Mouse (Mus musculus): ENCODE measurements around the gene Cdh5. TPM values are rescaled to one million over a fixed set of nuclear protein-coding genes. Genes with fewer than 3 reads are reported as not detected.
"Not testable (repeated sequence)": the region's sequence is repeated elsewhere in the genome, so short reads cannot be mapped to it uniquely, and the experiment has no call there.

The Cdh5 gene
- polyA plus RNA-seq, 1 experiment from 2014 or later = 8.7 TPM

GRCm38 (mm10) chr8:104075079-104075478 lies 26.3 kb upstream of the Cdh5 start:
- WGBS = 88% methylated on average over 6 of the region's 6 CpGs
- no peak overlapping the region for H3K4me2 ChIP-seq (replicated peaks; ENCODE audit: low read depth)
- H3K36me3 ChIP-seq (ENCODE audit: control insufficient read depth, insufficient read depth, low read length) = no peaks in the 10 kb centered on the region
- no peak for DNase-seq (ENCODE audit: low spot score)
- H3K27me3 ChIP-seq (ENCODE audit: control insufficient read depth, insufficient read depth, low read length) = no peaks in the 10 kb centered on the region
- no peak for ATAC-seq (ENCODE audit: low FRiP score, low TSS enrichment)
- no peaks in the 10 kb centered on the region for H3K9me3 ChIP-seq (ENCODE audit: control insufficient read depth, low read length)
- no peaks in the 10 kb centered on the region for H3K4me1 ChIP-seq (replicated peaks; ENCODE audit: control insufficient read depth, insufficient read depth)
- H3K4me3 ChIP-seq (ENCODE audit: low read depth, low read length) = no peak overlapping the region
- H3K9ac ChIP-seq (ENCODE audit: low read length) = no peak overlapping the region
- TF ChIP-seq EP300 (optimal IDR thresholded peaks at IDR 0.05) (no peak), CTCF (IDR thresholded peaks at IDR 0.05; ENCODE audit: low read depth) (no peak)
- no peak overlapping the region for H3K27ac ChIP-seq (replicated peaks)

DNA sequence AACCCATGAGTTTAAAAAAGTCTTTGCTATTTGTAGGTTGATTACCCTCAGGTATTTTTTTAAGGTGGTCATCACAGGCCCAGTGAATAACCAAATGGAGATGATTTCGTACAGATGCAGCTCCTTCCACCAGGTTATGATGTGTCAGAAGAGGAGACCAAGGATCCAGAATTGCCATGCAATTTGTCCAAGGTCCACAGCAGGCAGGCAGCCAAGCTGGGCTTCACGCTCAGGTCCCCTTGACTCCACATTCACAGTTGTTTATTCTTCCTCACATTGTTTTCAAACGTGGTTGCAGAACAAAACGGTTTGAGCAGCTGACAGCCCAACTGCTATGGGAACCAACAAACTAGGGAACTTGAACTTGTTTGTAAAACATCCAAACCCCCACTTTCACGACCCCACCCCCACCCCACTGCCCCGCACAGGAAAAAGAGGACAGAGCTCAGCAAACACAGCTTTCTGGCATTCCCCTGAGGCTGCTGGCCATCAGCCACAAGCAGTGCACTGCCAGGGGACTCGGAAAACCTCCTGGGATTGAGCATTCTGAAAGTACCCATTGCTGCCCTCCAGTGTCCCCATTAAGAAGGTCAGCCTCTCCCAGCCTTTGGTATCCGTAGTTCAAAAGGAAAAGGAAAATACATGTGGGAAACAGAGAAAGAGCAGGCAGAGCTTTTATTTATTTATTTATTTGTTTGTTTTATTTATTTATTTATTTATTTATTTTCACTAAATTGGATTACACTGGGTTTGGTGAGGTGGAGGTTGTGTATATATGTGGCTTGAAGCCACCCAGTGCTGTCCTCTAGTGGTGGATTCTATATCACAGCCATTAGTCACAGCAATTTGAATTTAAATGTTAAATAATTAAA lies 24.6 kb upstream of the Cdh5 start:
- ATAC-seq (ENCODE audit: low FRiP score, low TSS enrichment) (peak; percentile 45; the same call in 1 of the 2 replicates), DNase-seq (ENCODE audit: low spot score) (peak; percentile 41)
- Histone ChIP-seq H3K4me1 (replicated peaks; ENCODE audit: control insufficient read depth, insufficient read depth) (no peaks in the 10 kb centered on the region), H3K4me2 (replicated peaks; ENCODE audit: low read depth) (peak overlapping the region; percentile 25; the same call in 1 of the 2 replicates), H3K27ac (replicated peaks) (no peak overlapping the region), H3K4me3 (ENCODE audit: low read depth, low read length) (no peak overlapping the region), H3K36me3 (ENCODE audit: control insufficient read depth, insufficient read depth, low read length) (no peaks in the 10 kb centered on the region), H3K9me3 (ENCODE audit: control insufficient read depth, low read length) (no peaks in the 10 kb centered on the region), H3K27me3 (ENCODE audit: control insufficient read depth, insufficient read depth, low read length) (no peaks in the 10 kb centered on the region), H3K9ac (ENCODE audit: low read length) (no peak overlapping the region)
- peak; percentile 73 for TF ChIP-seq CTCF (IDR thresholded peaks at IDR 0.05; ENCODE audit: low read depth)
- no peak for TF ChIP-seq EP300 (optimal IDR thresholded peaks at IDR 0.05)
- WGBS = 17% methylated on average over 8 of the region's 8 CpGs

DNA sequence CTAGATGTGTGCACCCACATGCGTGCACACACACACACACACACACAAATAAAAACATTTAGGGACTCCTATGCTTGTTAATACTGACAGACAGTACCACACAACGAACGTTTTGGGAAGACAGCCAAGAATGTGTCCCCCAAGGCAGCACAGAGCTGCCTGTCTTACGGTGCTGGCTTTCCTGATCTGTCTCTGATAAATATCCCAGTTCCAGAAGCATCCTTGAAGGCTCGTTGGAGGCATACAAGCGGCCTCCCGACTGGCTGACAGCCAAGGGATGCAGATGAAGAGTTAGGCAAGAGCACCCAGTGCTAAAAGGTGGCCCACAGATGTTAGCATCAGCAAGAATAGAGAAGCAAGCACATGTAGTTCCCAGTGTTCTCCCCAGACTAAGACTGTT lies 23.3 kb upstream of the Cdh5 start:
- no peak overlapping the region for H3K9ac ChIP-seq (ENCODE audit: low read length)
- WGBS = 33% methylated on average over 7 of the region's 7 CpGs

GRCm38 (mm10) chr8:104085281-104085680 lies 16.1 kb upstream of the Cdh5 start:
- no peak overlapping the region for H3K9ac ChIP-seq (ENCODE audit: low read length)
- no peaks in the 10 kb centered on the region for H3K4me1 ChIP-seq (replicated peaks; ENCODE audit: control insufficient read depth, insufficient read depth)
- H3K27me3 ChIP-seq (ENCODE audit: control insufficient read depth, insufficient read depth, low read length) = no peaks in the 10 kb centered on the region
- TF ChIP-seq EP300 (optimal IDR thresholded peaks at IDR 0.05) (no peak), CTCF (IDR thresholded peaks at IDR 0.05; ENCODE audit: low read depth) (peak; percentile 26; the same call in 1 of the 2 replicates)
- ATAC-seq (ENCODE audit: low FRiP score, low TSS enrichment) (no peak), DNase-seq (ENCODE audit: low spot score) (no peak)
- no peak overlapping the region for H3K4me3 ChIP-seq (ENCODE audit: low read depth, low read length)
- H3K9me3 ChIP-seq (ENCODE audit: control insufficient read depth, low read length) = no peaks in the 10 kb centered on the region
- no peak overlapping the region for H3K27ac ChIP-seq (replicated peaks)
- no peak overlapping the region for H3K4me2 ChIP-seq (replicated peaks; ENCODE audit: low read depth)
- no peaks in the 10 kb centered on the region for H3K36me3 ChIP-seq (ENCODE audit: control insufficient read depth, insufficient read depth, low read length)
- WGBS = 75% methylated on average over 10 of the region's 10 CpGs

More for the DNA sequence above, 23.3 kb upstream of the Cdh5 start:
- no peak overlapping the region for H3K4me2 ChIP-seq (replicated peaks; ENCODE audit: low read depth)
- H3K36me3 ChIP-seq (ENCODE audit: control insufficient read depth, insufficient read depth, low read length) = no peaks in the 10 kb centered on the region
- no peak overlapping the region for H3K27ac ChIP-seq (replicated peaks)
- no peak for TF ChIP-seq CTCF (IDR thresholded peaks at IDR 0.05; ENCODE audit: low read depth)
- no peak for TF ChIP-seq EP300 (optimal IDR thresholded peaks at IDR 0.05)
- ATAC-seq (ENCODE audit: low FRiP score, low TSS enrichment) (no peak), DNase-seq (ENCODE audit: low spot score) (no peak)
- no peaks in the 10 kb centered on the region for H3K9me3 ChIP-seq (ENCODE audit: control insufficient read depth, low read length)
- H3K4me1 ChIP-seq (replicated peaks; ENCODE audit: control insufficient read depth, insufficient read depth) = no peaks in the 10 kb centered on the region
- H3K27me3 ChIP-seq (ENCODE audit: control insufficient read depth, insufficient read depth, low read length) = no peaks in the 10 kb centered on the region
- no peak overlapping the region for H3K4me3 ChIP-seq (ENCODE audit: low read depth, low read length)

DNA sequence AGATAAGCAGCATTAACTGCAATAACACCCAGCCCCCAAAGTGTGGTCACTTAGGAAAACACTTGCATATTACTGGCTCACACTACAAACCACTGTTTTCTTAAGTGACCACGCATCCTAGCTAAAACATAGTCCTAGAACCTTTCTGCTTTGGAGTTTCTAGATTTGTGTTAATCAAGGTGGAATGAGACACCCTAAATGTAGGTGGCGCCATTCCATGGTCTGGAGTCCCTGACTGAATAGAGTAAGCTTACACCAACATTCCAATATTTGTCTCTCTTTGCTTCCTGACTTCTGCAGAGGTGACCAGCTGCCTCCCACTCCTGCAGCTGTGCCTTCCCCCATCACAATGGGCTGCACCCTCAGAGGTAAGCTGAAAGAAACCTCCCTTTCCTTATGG lies 14.8 kb upstream of the Cdh5 start:
- Histone ChIP-seq H3K9me3 (ENCODE audit: control insufficient read depth, low read length) (no peaks in the 10 kb centered on the region), H3K9ac (ENCODE audit: low read length) (no peak overlapping the region), H3K4me2 (replicated peaks; ENCODE audit: low read depth) (no peak overlapping the region), H3K4me1 (replicated peaks; ENCODE audit: control insufficient read depth, insufficient read depth) (no peaks in the 10 kb centered on the region), H3K27ac (replicated peaks) (no peak overlapping the region), H3K36me3 (ENCODE audit: control insufficient read depth, insufficient read depth, low read length) (no peaks in the 10 kb centered on the region), H3K4me3 (ENCODE audit: low read depth, low read length) (no peak overlapping the region), H3K27me3 (ENCODE audit: control insufficient read depth, insufficient read depth, low read length) (no peaks in the 10 kb centered on the region)
- ATAC-seq (ENCODE audit: low FRiP score, low TSS enrichment) (no peak), DNase-seq (ENCODE audit: low spot score) (no peak)
- no peak for TF ChIP-seq EP300 (optimal IDR thresholded peaks at IDR 0.05)
- peak; percentile 41 for TF ChIP-seq CTCF (IDR thresholded peaks at IDR 0.05; ENCODE audit: low read depth)
- 81% methylated on average over 2 of the region's 2 CpGs for WGBS

GRCm38 (mm10) chr8:104087091-104087490 lies 14.3 kb upstream of the Cdh5 start:
- Histone ChIP-seq H3K4me2 (replicated peaks; ENCODE audit: low read depth) (no peak overlapping the region), H3K4me1 (replicated peaks; ENCODE audit: control insufficient read depth, insufficient read depth) (no peaks in the 10 kb centered on the region), H3K36me3 (ENCODE audit: control insufficient read depth, insufficient read depth, low read length) (no peaks in the 10 kb centered on the region), H3K27me3 (ENCODE audit: control insufficient read depth, insufficient read depth, low read length) (no peaks in the 10 kb centered on the region), H3K9me3 (ENCODE audit: control insufficient read depth, low read length) (no peaks in the 10 kb centered on the region), H3K4me3 (ENCODE audit: low read depth, low read length) (no peak overlapping the region), H3K27ac (replicated peaks) (no peak overlapping the region), H3K9ac (ENCODE audit: low read length) (no peak overlapping the region)
- no peak for DNase-seq (ENCODE audit: low spot score)
- WGBS = 61% methylated on average over 1 of the region's 1 CpGs
- TF ChIP-seq CTCF (IDR thresholded peaks at IDR 0.05; ENCODE audit: low read depth) = 0 out of 2 replicates have a peak, but pooled peaks have one; percentile 9
- no peak for TF ChIP-seq EP300 (optimal IDR thresholded peaks at IDR 0.05)
- ATAC-seq (ENCODE audit: low FRiP score, low TSS enrichment) = no peak

DNA sequence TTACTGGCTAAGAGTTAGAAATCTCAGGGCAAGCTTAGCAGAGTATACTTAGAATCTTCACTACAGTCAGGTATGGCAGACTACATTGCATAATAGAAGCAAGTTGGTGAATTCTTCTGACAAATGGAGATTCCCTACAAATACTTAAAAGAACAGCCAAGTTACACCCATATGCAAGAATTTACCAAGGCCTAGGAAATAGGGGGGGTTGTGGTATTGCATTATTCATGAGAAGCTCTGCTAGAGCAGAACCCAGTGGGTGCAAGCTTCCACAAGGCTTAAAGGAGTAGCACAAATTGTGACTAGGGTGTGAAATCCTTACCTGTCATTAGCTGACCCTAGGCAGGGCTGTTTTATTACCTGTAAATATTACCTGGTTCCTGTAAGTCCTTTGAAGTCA lies 13.5 kb upstream of the Cdh5 start:
- not testable (repeated sequence) for H3K36me3 ChIP-seq (ENCODE audit: control insufficient read depth, insufficient read depth, low read length); H3K27me3 ChIP-seq (ENCODE audit: control insufficient read depth, insufficient read depth, low read length); H3K27ac ChIP-seq (replicated peaks); DNase-seq (ENCODE audit: low spot score); H3K9ac ChIP-seq (ENCODE audit: low read length); ATAC-seq (ENCODE audit: low FRiP score, low TSS enrichment); H3K4me3 ChIP-seq (ENCODE audit: low read depth, low read length); H3K4me1 ChIP-seq (replicated peaks; ENCODE audit: control insufficient read depth, insufficient read depth); H3K4me2 ChIP-seq (replicated peaks; ENCODE audit: low read depth); H3K9me3 ChIP-seq (ENCODE audit: control insufficient read depth, low read length)
